Comparison of ENCODE assay signal across 20 mouse cellular contexts in the genomic region with DNA sequence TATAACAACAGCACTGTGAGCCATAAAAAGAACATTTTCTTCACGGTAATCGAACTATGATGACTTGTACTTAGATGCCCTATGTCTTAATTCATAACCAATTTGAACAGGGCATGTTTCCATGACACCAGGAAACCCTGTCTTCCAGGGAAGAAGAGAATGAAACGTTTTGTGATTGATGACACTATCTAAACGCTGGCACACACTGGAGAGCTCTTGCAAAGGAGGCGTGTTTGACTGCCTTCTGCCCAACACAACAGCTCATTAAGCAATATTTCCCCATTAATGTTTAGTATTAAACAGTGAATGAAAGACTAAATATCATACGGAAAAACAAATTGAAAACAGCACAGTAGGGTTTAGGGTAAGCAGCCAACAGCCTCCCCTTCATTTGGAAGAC.
DNase-seq lines count a peak whose midpoint lies in the region; ATAC-seq and TF ChIP-seq lines count a peak whose summit lies in the region.
"Had no signal": no experiment of that assay in that cellular context is flagged by ENCODE, and none has a peak within 500 bp of the region (broad histone marks: within the 10 kb centered on the region; RNA-seq: fewer than 3 reads in every experiment).

No protein-coding gene starts in this region.

- no peak overlapping the region for H3K9ac ChIP-seq in hindbrain, embryonic 11.5 days (ENCODE audit: low read depth, low read length)
- H3K9ac ChIP-seq in forebrain, embryonic 16.5 days (replicated peaks; ENCODE audit: low read depth, low read length) = no peak overlapping the region
- H3K9ac ChIP-seq in hindbrain, postnatal 0 days (replicated peaks; ENCODE audit: low read length) = no peak overlapping the region
- H3K9ac ChIP-seq: heart, embryonic 13.5 days; midbrain, embryonic 13.5 days had no signal

- peak; percentile 71 for ATAC-seq in hindbrain, embryonic 11.5 days (ENCODE audit: low FRiP score)
- peak; percentile 72 for ATAC-seq in forebrain, embryonic 16.5 days
- ATAC-seq in hindbrain, postnatal 0 days = no peak
- ATAC-seq: midbrain, embryonic 13.5 days had no signal

- H3K27me3 ChIP-seq in hindbrain, embryonic 11.5 days (ENCODE audit: control insufficient read depth, insufficient read depth, low read length) = no peaks in the 10 kb centered on the region
- H3K27me3 ChIP-seq in hindbrain, embryonic 10.5 days (ENCODE audit: insufficient read depth, poor library complexity, severe bottlenecking) = no peaks in the 10 kb centered on the region
- H3K27me3 ChIP-seq in forebrain, embryonic 16.5 days (replicated peaks; ENCODE audit: control insufficient read depth, insufficient read depth, low read length) = no peaks in the 10 kb centered on the region
- H3K27me3 ChIP-seq in hindbrain, postnatal 0 days (ENCODE audit: insufficient read depth, low read length) = no peaks in the 10 kb centered on the region
- H3K27me3 ChIP-seq: heart, embryonic 13.5 days; midbrain, embryonic 13.5 days had no signal

- no peaks in the 10 kb centered on the region for H3K36me3 ChIP-seq in hindbrain, embryonic 11.5 days (ENCODE audit: control insufficient read depth, insufficient read depth, low read length)
- no peaks in the 10 kb centered on the region for H3K36me3 ChIP-seq in hindbrain, embryonic 10.5 days
- H3K36me3 ChIP-seq in forebrain, embryonic 16.5 days (ENCODE audit: control insufficient read depth, insufficient read depth) = no peaks in the 10 kb centered on the region
- H3K36me3 ChIP-seq in hindbrain, postnatal 0 days (ENCODE audit: insufficient read depth, low read length) = no peaks in the 10 kb centered on the region
- H3K36me3 ChIP-seq: embryonic facial prominence, embryonic 10.5 days; heart, embryonic 13.5 days; limb, embryonic 10.5 days; midbrain, embryonic 13.5 days had no signal

- no peak overlapping the region for H3K4me2 ChIP-seq in hindbrain, embryonic 11.5 days (replicated peaks; ENCODE audit: low read depth, low read length)
- no peak overlapping the region for H3K4me2 ChIP-seq in forebrain, embryonic 16.5 days (ENCODE audit: low read length)
- H3K4me2 ChIP-seq in hindbrain, postnatal 0 days (ENCODE audit: low read depth, low read length) = no peak overlapping the region
- H3K4me2 ChIP-seq: heart, embryonic 13.5 days; midbrain, embryonic 13.5 days had no signal

- H3K4me3 ChIP-seq in hindbrain, embryonic 11.5 days (ENCODE audit: low read depth, low read length) = no peak overlapping the region
- H3K4me3 ChIP-seq in hindbrain, embryonic 10.5 days = no peak overlapping the region
- no peak overlapping the region for H3K4me3 ChIP-seq in forebrain, embryonic 16.5 days (replicated peaks; ENCODE audit: low read length)
- H3K4me3 ChIP-seq in hindbrain, postnatal 0 days (ENCODE audit: low read length) = no peak overlapping the region
- H3K4me3 ChIP-seq: embryonic facial prominence, embryonic 10.5 days; gastrocnemius, adult 2 months; heart, embryonic 13.5 days; limb, embryonic 10.5 days; midbrain, embryonic 13.5 days had no signal

- WGBS in hindbrain, embryonic 11.5 days = 42% methylated on average over 6 of the region's 6 CpGs
- 59% methylated on average over 6 of the region's 6 CpGs for WGBS in hindbrain, embryonic 10.5 days
- WGBS in forebrain, embryonic 16.5 days = 38% methylated on average over 6 of the region's 6 CpGs
- 21% methylated on average over 6 of the region's 6 CpGs for WGBS in hindbrain, postnatal 0 days

- no peaks in the 10 kb centered on the region for H3K4me1 ChIP-seq in hindbrain, embryonic 11.5 days (replicated peaks; ENCODE audit: control insufficient read depth, insufficient read depth, low read length)
- H3K4me1 ChIP-seq in hindbrain, embryonic 10.5 days (replicated peaks) = peaks cover 10% of the 10 kb centered on the region; the same call in 1 of the 2 replicates
- no peaks in the 10 kb centered on the region for H3K4me1 ChIP-seq in forebrain, embryonic 16.5 days (replicated peaks; ENCODE audit: control insufficient read depth, insufficient read depth, low read length)
- no peaks in the 10 kb centered on the region for H3K4me1 ChIP-seq in hindbrain, postnatal 0 days (ENCODE audit: insufficient read depth, low read length)
- H3K4me1 ChIP-seq: embryonic facial prominence, embryonic 10.5 days; heart, embryonic 13.5 days; limb, embryonic 10.5 days; midbrain, embryonic 13.5 days had no signal

- no peaks in the 10 kb centered on the region for H3K9me3 ChIP-seq in hindbrain, embryonic 11.5 days (ENCODE audit: control insufficient read depth, low read length)
- no peaks in the 10 kb centered on the region for H3K9me3 ChIP-seq in hindbrain, embryonic 10.5 days
- no peaks in the 10 kb centered on the region for H3K9me3 ChIP-seq in forebrain, embryonic 16.5 days (ENCODE audit: control insufficient read depth, low read length)
- H3K9me3 ChIP-seq in hindbrain, postnatal 0 days (ENCODE audit: low read length) = no peaks in the 10 kb centered on the region
- H3K9me3 ChIP-seq: embryonic facial prominence, embryonic 10.5 days; heart, embryonic 13.5 days; limb, embryonic 10.5 days; midbrain, embryonic 13.5 days had no signal

- 0 out of 2 replicates have a peak overlapping the region, but pooled peaks have one; percentile 36 for H3K27ac ChIP-seq in hindbrain, embryonic 11.5 days (ENCODE audit: low read depth, low read length)
- no peak overlapping the region for H3K27ac ChIP-seq in hindbrain, embryonic 10.5 days
- no peak overlapping the region for H3K27ac ChIP-seq in forebrain, embryonic 16.5 days (ENCODE audit: low read length)
- 0 out of 2 replicates have a peak overlapping the region, but pooled peaks have one; percentile 26 for H3K27ac ChIP-seq in hindbrain, postnatal 0 days
- H3K27ac ChIP-seq: embryonic facial prominence, embryonic 10.5 days; gastrocnemius, adult 2 months; heart, embryonic 13.5 days; limb, embryonic 10.5 days; macrophage; midbrain, embryonic 13.5 days had no signal

- peak; percentile 8 for DNase-seq in hindbrain, embryonic 11.5 days (ENCODE audit: low spot score)
- no peak for DNase-seq in hindbrain, embryonic 10.5 days (ENCODE audit: low spot score)
- peak; percentile 54 for DNase-seq in adipocyte (ENCODE audit: low spot score)
- DNase-seq in hindbrain, postnatal 0 days (ENCODE audit: low spot score) = peak; percentile 41
- DNase-seq in embryo, embryonic 9.5 days (ENCODE audit: extremely low spot score) = no peak
- no peak for DNase-seq in kidney, postnatal 10 days
- DNase-seq: adrenal gland, adult 2 months; cerebellum, adult 11-12 months; gastrocnemius, adult 2 months; kidney, adult 9 months; kidney, postnatal 36 days; lung, adult 18-20 months; right cerebral cortex, adult 18-20 months; thymus, postnatal 25 days had no signal

- no peak for TF ChIP-seq CTCF in hindbrain, postnatal 0 days (IDR thresholded peaks at IDR 0.05; ENCODE audit: low read depth)

Comparison
In these comparisons a context has a peak if more than half of its experiments do, and no peak if none do; other contexts are left out.
1. DNase-seq: peak in hindbrain, embryonic 11.5 days (single experiment), adipocyte (single experiment) and hindbrain, postnatal 0 days (single experiment); none in hindbrain, embryonic 10.5 days (single experiment), embryo, embryonic 9.5 days (single experiment) and kidney, postnatal 10 days (single experiment).
2. H3K27ac ChIP-seq: peak in hindbrain, embryonic 11.5 days (single experiment) and hindbrain, postnatal 0 days (single experiment); none in hindbrain, embryonic 10.5 days (single experiment) and forebrain, embryonic 16.5 days (single experiment).